In genomic region chr10:87715874-87716600, GRCm38 (mm10) we compare ENCODE assay signal across 11 mouse cellular contexts.
"Had no signal": no experiment of that assay in that cellular context is flagged by ENCODE, and none has a peak within 500 bp of the region (broad histone marks: within the 10 kb centered on the region; RNA-seq: fewer than 3 reads in every experiment).

No protein-coding gene starts in this region.

- H3K4me1 ChIP-seq: liver, embryonic 13.5 days had no signal

- DNase-seq: kidney, adult 11 months; kidney, adult 9 months; kidney, postnatal 14 days; kidney, postnatal 4 days; liver, embryonic 13.5 days; lung, postnatal 10 days; lung, postnatal 4 days; midbrain, embryonic 14.5 days; thymus, adult 18-20 months; thymus, postnatal 36 days had no signal

- H3K4me2 ChIP-seq: liver, embryonic 13.5 days; midbrain, embryonic 11.5 days had no signal

- H3K4me3 ChIP-seq: liver, embryonic 13.5 days had no signal

- H3K27ac ChIP-seq: liver, embryonic 13.5 days had no signal

- H3K36me3 ChIP-seq: liver, embryonic 13.5 days had no signal

- H3K9me3 ChIP-seq: liver, embryonic 13.5 days had no signal

- H3K27me3 ChIP-seq: liver, embryonic 13.5 days had no signal

- H3K9ac ChIP-seq: liver, embryonic 13.5 days had no signal
